Mouse (Mus musculus): ENCODE measurements around the gene AI467606. TPM values are rescaled to one million over a fixed set of nuclear protein-coding genes. Genes with fewer than 3 reads are reported as not detected.

AI467606 gene
- total RNA-seq, 2 experiments from 2014 or later = 0.89 to 1.1 TPM

- DNase-seq = no peak
Measured at GRCm38 (mm10) chr7:127093914-127094313, 2.8 kb downstream of the AI467606 start.

GRCm38 (mm10) chr7:127096456-127096855 is 5.3 kb downstream of the AI467606 start:
- DNase-seq = no peak

DNA sequence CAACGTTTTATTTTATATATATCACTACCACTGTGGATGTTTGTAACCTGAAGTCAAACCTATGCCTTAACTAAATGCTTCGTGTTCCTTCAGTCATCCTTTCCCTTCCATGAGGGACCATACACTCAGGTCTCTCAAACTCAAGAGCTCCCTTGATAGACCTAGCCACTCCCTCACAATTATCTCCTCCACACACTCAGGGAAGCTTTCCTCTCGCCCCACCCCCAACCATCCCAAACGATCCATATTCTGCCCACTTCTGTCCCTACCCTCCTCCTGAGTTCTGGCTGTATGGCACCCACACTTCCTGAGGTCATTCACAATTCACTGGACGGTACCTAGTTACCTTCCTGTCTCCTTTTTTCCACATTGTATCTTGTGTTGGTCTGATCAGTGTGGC is 7.4 kb downstream of the AI467606 start:
- DNase-seq = no peak

DNA sequence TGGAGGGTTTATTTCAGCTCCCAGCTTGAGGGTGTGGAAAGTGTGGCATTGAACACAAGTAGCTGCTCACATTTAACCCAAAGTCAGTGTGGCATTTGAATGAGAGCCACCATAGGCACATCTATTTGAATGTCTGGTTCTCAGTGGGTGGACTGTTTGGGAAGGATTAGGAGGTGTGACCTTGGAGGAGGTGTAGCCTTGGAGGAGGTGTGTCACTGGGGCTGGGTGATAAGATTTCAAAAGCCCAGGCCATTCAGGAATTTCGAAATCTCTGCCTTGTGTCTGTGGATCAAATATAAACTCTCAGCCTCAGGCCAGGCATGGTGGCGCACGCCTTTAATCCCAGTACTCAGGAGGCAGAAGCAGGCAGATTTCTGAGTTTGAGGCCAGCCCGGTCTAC is 7.8 kb downstream of the AI467606 start:
- no peak for DNase-seq

DNA sequence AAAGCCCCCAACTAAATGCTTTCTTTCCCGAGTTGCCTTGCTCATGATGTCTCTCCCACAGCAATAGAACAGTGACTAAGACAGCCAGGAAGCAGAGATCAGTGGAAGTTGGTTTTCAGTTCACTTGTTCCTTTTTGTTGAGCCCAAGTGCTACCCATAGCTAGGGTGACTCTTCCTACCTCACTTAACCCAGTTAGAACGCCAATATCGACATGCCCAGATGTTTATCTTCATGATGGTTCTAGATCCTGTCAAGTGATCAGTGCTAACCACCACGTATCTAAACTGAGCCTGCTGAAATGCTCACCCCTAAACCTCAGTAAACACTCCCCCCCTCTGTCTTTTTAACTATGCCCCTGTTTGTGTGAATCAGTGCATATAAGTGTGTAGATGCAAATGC is 8.4 kb downstream of the AI467606 start:
- no peak for DNase-seq

DNA sequence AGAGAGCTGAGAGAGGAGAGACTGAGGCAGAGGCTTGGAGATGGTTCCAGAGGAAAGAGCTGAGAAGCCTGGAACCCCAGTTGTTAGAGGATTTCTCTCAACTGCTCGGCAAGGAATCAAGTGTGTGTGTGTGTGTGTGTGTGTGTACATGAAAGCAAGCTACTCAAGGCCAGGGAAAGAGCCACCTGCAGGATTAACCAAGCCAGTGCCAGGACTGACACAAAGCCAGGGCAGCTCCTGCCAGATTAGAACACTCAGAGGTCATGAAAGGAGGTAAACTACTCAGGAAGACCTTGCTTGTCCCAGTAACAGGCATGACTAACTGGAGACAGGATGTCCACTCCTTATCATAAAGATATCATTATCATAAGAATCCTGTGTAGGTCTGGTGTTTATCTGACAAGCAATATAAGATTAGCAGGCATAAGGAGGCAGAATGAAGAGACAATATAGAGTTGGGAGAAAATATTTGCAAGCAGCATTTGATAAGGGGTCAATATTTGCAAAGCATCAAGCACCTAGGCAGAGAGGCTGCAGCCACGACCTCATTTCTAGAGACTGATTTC is 10.4 kb downstream of the AI467606 start:
- peak; percentile 28 to 58 for DNase-seq

DNA sequence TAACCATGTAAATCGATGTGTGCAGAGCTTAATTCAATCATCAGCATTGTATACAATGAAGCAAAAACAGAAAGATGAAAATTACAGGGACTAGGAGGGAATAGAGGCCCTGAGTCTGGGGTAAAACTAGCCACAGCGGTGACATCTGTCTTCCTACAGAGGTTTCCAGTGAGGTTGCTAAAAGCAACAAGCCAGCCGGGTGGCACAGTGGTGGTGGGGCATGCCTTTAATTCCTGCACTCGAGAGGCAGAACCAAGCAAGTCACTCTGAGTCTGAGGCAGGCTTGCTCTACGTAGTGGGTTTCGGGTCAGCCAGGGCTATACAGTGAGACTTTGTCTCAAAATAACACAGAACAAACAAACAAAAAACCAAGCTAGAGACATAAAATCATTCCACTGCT is 11.0 kb downstream of the AI467606 start:
- DNase-seq = no peak

- DNase-seq = no peak
Measured at GRCm38 (mm10) chr7:127103960-127104359, 12.8 kb downstream of the AI467606 start.

DNA sequence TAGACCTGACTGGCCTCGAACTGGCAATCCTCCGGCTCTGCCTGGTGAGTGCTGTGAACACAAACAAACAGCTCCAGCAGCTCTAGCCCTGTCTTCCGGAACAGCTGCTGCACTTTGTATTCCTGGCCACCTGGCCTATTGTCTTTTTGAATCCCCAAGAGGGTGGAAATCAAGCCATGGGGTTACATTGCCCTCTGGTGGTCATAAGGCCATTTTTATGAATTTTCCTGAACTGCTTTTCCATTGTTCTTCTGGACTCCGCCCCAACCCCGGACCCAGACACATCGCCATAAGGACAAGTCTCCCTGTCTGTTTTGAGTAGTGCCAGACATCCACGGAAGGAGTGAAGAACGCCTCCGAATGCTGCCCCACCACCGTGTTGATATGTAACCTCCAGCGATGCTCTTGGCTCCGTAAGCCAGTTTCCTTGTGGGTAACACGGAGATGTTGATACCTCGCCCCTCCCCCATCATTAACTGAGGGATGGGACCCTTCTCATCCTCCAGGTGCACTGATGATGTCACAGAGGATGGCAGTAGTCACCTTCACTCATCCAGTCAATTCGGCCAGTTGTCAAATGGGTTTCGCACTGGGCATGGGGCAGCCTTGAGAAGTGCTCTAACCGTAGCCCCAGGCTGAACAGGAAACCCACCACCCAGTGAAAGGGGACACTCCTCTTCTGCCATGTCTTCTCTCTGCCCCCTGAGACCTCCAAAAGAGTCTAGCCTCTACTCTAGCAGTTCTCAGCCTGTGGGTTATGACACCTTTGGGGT is 13.6 kb downstream of the AI467606 start:
- DNase-seq = peak; percentile 70 to 80

GRCm38 (mm10) chr7:127105551-127105950 is 14.4 kb downstream of the AI467606 start:
- no peak for DNase-seq

- peak; percentile 69 to 76 for DNase-seq
Measured at GRCm38 (mm10) chr7:127110239-127111007, 19.3 kb downstream of the AI467606 start.

DNA sequence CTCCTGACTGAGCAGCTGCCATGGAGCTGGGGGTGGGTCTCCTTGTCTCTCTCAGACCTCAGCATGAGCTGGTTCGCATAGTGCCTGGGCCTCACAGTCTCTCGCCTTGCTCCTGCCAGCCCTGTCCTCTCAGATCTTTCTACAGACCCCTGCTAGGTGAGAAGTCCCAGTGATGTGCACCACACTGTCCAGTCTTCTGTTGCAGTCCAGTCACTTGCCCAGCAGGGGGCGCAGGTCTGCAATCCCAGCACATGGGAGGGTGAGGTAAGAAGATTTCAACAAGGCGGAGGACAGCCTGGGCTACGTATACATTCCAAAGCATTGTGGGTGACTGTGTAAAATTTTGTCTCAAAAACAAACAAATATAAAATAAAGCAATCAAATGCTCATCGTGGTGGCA is 20.3 kb downstream of the AI467606 start:
- DNase-seq = peak; percentile 64 to 66

GRCm38 (mm10) chr7:127112251-127112841 is 21.2 kb downstream of the AI467606 start:
- no peak for DNase-seq

DNA sequence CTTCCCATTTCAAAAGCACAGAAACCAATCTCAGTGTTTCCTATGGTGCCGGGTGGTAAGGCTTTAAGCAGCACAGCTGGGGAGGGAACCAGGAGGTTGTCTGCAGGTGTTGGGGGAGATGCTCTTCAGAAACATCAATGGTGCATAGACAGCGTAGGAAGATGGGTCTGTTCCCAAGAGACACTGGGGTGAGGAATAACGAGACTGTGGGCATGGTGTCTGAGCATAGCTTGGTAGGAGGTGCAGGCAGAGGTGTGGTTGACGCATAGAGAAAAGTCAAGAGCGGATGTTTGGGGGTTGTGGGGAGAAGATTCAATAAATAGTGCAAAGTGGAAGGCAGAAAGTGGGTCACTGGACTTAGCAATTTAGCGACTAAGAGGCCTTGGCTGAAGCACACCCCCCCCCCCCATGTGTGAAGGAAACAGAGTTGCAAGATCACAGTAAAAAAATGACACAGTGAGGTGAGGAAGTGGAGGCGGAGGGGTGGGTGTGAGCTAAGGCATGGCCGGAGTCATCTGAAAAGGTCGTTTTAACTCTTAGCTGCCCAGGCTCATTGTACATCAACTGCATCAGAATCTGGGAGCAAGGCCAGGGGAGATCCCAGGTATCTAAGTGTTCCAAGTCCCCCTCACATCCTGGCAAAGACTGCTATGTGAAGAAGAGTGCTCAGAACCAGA is 21.9 kb downstream of the AI467606 start:
- no peak for DNase-seq

DNA sequence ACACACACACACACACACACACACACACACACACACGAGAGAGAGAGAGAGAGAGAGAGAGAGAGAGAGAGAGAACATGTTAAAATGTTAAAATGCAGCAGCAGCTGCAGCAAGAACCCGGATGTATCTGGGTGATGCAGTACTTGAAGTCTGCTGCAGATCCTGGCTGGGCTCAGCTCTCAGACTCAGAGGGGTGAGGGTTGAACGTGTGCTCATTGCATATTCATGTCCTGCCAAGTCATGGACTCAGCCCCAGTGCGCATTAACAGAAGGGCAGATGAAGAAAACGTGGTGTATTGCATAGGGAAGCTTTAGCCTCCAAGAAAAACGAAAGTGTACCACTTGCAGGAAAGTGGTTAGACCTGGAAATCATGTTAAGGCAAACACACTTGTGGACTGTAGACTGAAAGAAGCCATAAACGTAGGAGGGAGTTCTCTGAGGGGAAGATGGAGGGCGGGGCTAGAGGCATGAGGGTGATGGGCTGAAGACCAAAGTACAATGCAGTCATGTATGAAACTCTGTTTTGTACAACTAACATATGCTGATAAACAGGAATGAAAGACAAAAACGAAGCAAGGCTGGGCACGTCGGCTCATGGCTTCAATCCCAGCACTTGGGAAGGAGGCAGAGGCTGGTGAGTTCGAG is 22.6 kb downstream of the AI467606 start:
- no peak for DNase-seq

- no peak for DNase-seq
Measured at GRCm38 (mm10) chr7:127114920-127115319, 23.8 kb downstream of the AI467606 start.

- DNase-seq = no peak
Measured at GRCm38 (mm10) chr7:127116331-127116935, 25.3 kb downstream of the AI467606 start.

DNA sequence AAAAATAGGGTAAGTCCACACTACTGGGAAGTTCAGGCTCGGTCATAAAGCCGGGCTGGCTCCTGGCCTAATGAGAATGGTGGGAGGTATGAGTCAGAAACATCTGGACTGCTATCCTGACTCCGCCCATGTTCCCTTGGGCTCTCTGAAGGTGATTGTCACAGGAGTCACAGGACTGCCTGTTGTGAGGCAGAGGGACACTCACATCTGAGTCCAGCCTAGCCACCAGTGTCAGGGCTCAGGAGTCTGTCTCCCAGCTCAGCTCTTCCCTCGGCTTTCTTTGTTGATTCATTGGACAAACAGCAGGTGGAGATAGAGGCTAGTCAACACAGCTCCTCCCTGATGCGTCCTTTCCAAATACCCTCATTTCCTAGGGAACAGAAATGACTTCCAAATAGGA is 26.8 kb downstream of the AI467606 start:
- peak; percentile 59 to 67 for DNase-seq

DNA sequence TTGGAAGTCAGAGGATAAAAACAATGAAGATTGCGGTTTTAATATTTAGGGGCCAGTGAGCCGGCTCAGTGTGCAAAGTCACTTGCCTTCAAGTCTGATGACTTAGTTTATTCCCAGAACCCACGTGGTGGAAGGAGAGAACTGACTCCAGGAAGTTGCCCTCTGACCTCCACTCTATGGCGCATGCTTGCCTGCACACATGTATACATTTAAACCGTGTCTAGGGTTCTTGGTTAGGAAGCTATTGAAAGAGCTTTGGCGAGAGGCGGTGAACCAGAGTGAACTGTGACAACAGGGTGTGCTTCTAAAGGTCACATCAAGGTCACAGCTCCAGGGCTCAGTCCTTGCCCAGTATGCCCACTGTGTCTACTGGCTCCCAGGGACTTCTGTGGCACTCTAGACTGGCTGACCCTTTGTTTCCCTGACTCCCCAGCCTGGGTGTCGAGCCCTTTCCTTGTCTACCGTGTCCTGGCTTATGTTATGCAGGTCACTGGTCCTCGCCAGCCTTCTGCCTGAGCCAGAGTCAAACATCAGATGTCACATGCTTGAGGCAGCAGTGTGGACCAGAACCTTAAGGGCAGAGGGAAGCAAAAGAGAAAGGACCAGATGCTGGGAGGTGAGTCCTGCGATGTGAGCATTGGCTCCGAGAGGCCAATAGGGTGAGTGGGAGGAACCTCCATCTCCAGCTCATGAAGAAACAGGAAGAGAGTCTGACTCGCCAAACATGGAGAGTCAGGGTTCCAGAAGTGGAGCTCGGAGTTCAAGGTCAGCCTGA is 27.7 kb downstream of the AI467606 start:
- peak in 1 of 2 experiments; percentile 27 for DNase-seq
